Mouse (Mus musculus): ENCODE data around the gene Creb3. TPM values are rescaled to one million over a fixed set of nuclear protein-coding genes. Genes with fewer than 3 reads are reported as not detected.

Creb3 gene
- polyA plus RNA-seq, 1 experiment, result 72.4 TPM

DNA sequence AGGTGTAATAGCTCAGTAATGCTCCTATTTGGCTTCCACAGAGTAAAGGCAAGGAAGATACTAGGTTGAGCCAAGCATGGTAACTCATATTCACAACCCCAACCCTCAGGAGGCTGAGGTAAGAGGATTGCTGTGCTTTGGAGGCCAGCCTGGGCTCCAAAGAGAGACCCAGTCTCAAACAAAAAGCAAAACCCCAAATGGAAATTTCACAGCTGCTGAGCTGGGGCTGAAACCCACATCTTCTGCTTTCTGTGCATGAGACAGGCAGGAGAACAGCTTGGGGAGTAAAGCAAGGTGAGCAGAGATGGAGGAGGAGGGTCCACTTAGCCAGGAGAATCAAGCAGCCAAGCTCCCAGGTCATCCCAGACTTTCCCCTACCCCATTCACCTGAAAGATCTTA is 8.2 kb upstream of the Creb3 start:
- H3K27ac ChIP-seq (ENCODE audit: insufficient read depth, low read length), result no peak overlapping the region
- H3K4me3 ChIP-seq (ENCODE audit: insufficient read depth, low read length), result no peak overlapping the region
- TF ChIP-seq CTCF (IDR thresholded peaks at IDR 0.05; ENCODE audit: borderline replicate concordance, insufficient read depth, low read length), result no peak
- TF ChIP-seq POLR2A (IDR thresholded peaks at IDR 0.05; ENCODE audit: low read depth, low read length), result no peak
- peaks cover 6% of the 10 kb centered on the region; the same call in 1 of the 2 replicates for H3K4me1 ChIP-seq (ENCODE audit: control insufficient read depth, insufficient read depth, low read length)

DNA sequence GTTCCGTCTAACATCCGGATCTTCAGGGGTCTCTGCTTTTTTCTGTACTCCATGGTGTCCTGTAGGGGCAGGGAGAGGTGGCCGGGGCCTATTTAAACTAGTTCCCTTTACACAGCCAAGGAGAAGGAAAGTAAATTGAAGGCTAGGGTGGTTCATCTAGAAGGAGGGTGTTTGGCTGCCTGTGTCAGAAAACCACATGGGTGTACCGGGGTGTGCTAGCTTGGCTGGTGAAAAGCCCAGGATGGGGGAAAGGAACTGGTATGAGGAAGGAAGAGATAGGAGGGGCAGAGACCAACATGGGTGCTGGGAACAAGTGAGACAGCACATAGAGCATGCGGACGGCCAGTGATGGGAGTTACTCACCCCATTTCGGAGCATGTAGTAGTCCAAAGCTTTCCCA is 6.2 kb upstream of the Creb3 start:
- no peak overlapping the region for H3K27ac ChIP-seq (ENCODE audit: insufficient read depth, low read length)
- TF ChIP-seq CTCF (IDR thresholded peaks at IDR 0.05; ENCODE audit: borderline replicate concordance, insufficient read depth, low read length) (no peak), POLR2A (IDR thresholded peaks at IDR 0.05; ENCODE audit: low read depth, low read length) (no peak)
- no peak overlapping the region for H3K4me3 ChIP-seq (ENCODE audit: insufficient read depth, low read length)
- H3K4me1 ChIP-seq (ENCODE audit: control insufficient read depth, insufficient read depth, low read length), result peaks cover 9% of the 10 kb centered on the region; the same call in 1 of the 2 replicates

DNA sequence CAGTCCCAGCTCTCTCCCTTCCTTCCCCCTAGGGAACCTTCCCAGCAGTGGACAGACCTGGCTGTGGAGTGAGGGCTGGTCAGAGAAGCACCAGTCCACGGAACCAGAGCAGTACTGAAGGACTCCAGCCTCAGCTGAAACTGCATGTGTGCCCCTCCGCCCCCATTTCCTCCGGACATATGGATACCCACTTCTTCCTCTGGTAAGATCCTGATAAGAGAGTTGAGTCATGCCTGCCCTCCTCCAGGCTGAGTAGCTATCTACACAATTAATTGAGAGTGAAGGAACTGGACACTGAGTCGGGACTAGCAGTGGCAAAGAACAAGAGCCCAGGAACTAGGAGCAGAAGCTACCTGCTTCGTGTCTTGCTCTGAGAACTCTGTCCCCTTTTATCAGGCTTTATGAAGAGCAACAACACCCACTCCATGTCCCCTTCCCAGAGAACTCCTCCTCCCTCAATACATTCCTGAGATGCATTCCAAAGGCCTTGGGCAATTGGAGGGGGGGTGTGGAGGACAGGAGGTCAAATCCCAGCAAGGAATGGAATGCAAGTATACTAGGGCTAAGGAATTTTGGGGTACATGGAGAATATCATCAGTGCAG is 4.0 kb upstream of the Creb3 start:
- TF ChIP-seq CTCF (IDR thresholded peaks at IDR 0.05; ENCODE audit: borderline replicate concordance, insufficient read depth, low read length), result no peak
- TF ChIP-seq POLR2A (IDR thresholded peaks at IDR 0.05; ENCODE audit: low read depth, low read length), result peak; percentile 79
- H3K27ac ChIP-seq (ENCODE audit: insufficient read depth, low read length), result peak overlapping the region; percentile 95
- H3K4me3 ChIP-seq (ENCODE audit: insufficient read depth, low read length), result peak overlapping the region; percentile 28
- H3K4me1 ChIP-seq (ENCODE audit: control insufficient read depth, insufficient read depth, low read length), result peaks cover 9% of the 10 kb centered on the region; the same call in 1 of the 2 replicates

DNA sequence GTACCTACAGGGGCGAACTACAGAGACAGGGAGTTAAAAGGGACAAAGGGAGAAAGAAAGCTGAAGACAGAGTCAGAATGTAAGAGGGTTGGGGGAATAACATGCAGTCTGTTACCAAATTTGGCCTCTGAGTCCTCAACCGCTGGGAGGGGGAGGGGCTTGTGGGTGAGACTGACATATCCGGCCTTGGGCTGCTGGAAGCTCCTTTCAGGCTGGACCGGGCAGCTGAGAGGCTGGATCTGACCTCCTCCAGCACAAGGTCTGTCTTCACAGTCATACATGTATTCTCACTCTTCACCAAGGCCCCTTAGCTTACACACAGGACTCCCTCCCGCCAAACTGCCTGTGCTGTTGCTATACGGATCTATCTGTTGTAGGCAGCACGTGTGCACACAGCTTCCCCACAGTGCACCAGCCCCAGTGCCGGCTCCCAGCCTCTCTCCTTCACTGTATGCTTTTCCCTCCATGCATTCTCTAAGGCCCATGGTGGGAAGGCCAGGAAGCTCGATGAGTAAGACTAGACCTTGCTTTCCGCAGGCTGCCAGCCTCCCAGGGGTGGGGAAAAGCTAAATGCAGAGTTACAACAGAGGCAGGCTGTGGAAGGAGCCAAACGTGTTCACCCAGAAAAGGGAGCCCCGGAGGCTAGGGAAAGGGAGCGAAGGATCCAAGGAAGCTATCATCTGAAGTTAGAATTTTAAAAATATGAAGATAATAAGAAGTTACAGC is 3.3 kb upstream of the Creb3 start:
- no peak for TF ChIP-seq CTCF (IDR thresholded peaks at IDR 0.05; ENCODE audit: borderline replicate concordance, insufficient read depth, low read length)
- TF ChIP-seq POLR2A (IDR thresholded peaks at IDR 0.05; ENCODE audit: low read depth, low read length), result peak; percentile 92
- peak overlapping the region; percentile 95 for H3K27ac ChIP-seq (ENCODE audit: insufficient read depth, low read length)
- peaks cover 9% of the 10 kb centered on the region; the same call in 1 of the 2 replicates for H3K4me1 ChIP-seq (ENCODE audit: control insufficient read depth, insufficient read depth, low read length)
- peak overlapping the region; percentile 28 for H3K4me3 ChIP-seq (ENCODE audit: insufficient read depth, low read length)

DNA sequence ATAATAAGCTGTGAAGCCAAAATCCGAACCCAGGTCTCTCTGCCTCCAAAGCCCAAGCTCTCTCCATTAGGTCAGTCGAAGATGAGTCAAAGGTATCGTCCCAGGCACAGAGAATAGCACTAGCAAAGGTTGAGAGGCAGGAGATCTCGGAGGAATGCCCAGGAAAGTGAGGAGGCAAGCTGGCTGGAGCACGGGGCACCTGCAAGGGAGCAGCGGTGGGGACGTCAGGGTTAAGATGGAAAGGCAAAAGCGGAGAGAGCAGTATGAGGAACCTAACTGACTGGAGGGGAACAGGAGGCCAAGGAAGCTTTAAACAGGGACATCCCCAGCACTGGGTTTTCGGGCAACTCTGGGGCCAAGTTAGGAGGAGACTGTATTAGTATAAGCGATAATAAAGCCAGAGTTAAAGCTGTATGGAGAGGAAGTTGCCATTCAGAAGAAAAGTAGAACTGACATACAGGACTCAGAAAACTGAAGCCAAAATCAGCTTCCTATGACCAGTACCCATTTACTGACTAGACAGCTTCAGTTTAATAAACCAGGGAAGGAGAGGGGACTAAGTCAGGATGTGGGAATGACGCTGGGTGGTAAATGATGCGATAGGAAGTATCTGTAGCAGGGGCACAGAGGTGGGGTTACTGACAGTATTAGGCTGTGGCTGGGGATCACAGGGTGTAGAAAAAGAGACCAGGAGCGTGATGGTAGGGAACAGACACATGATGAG is 2.5 kb upstream of the Creb3 start:
- Histone ChIP-seq H3K4me1 (ENCODE audit: control insufficient read depth, insufficient read depth, low read length) (peaks cover 11% of the 10 kb centered on the region; the same call in 1 of the 2 replicates), H3K27ac (ENCODE audit: insufficient read depth, low read length) (peak overlapping the region; percentile 95), H3K4me3 (ENCODE audit: insufficient read depth, low read length) (peak overlapping the region; percentile 92)
- TF ChIP-seq CTCF (IDR thresholded peaks at IDR 0.05; ENCODE audit: borderline replicate concordance, insufficient read depth, low read length), result no peak

DNA sequence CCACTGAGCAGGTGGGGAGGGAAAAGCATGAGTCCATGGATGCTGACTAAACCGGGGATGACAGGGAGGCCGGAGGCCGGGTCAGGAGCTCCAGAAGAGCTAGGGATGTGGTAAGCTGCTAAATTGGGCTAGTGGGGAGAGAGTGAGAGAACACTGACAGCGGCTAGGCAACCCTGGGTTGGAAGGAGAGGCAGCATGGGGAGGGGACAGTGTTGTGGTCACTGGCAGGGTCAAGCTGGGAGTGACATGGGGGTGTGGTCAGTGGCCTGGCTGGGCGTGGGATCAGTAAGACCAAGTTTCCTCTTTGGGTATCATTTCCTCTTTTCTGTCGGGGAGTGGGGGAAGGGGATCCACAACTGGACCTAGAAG is 1.9 kb upstream of the Creb3 start:
- H3K4me1 ChIP-seq (ENCODE audit: control insufficient read depth, insufficient read depth, low read length), result peaks cover 11% of the 10 kb centered on the region; the same call in 1 of the 2 replicates
- peak overlapping the region; percentile 92 for H3K4me3 ChIP-seq (ENCODE audit: insufficient read depth, low read length)
- peak overlapping the region; percentile 95 for H3K27ac ChIP-seq (ENCODE audit: insufficient read depth, low read length)
- TF ChIP-seq CTCF (IDR thresholded peaks at IDR 0.05; ENCODE audit: borderline replicate concordance, insufficient read depth, low read length) (no peak), POLR2A (IDR thresholded peaks at IDR 0.05; ENCODE audit: low read depth, low read length) (peak; percentile 35; the same call in 1 of the 2 replicates)

DNA sequence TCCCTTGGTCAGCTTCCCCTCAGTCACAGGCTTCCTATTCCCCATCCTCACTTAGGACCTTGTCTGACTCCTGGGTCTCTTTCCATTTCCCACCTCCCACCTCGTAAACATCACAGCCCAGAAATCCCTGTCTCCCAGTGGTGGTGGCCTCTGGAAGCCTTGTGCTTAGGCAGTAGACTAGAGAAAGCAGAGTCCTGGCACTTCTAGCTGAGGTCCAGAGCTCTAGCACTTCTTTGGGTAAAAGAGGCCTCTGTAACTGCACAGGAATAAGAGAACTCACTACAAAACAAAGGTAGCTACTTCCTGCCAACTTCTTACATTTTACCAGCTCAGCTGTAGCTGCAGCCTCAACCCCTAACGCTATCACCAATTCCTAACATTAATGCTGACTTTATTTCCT is 1.2 kb upstream of the Creb3 start:
- H3K27ac ChIP-seq (ENCODE audit: insufficient read depth, low read length), result peak overlapping the region; percentile 99
- H3K4me1 ChIP-seq (ENCODE audit: control insufficient read depth, insufficient read depth, low read length), result peaks cover 11% of the 10 kb centered on the region; the same call in 1 of the 2 replicates
- TF ChIP-seq POLR2A (IDR thresholded peaks at IDR 0.05; ENCODE audit: low read depth, low read length), result no peak
- no peak for TF ChIP-seq CTCF (IDR thresholded peaks at IDR 0.05; ENCODE audit: borderline replicate concordance, insufficient read depth, low read length)
- peak overlapping the region; percentile 92 for H3K4me3 ChIP-seq (ENCODE audit: insufficient read depth, low read length)

DNA sequence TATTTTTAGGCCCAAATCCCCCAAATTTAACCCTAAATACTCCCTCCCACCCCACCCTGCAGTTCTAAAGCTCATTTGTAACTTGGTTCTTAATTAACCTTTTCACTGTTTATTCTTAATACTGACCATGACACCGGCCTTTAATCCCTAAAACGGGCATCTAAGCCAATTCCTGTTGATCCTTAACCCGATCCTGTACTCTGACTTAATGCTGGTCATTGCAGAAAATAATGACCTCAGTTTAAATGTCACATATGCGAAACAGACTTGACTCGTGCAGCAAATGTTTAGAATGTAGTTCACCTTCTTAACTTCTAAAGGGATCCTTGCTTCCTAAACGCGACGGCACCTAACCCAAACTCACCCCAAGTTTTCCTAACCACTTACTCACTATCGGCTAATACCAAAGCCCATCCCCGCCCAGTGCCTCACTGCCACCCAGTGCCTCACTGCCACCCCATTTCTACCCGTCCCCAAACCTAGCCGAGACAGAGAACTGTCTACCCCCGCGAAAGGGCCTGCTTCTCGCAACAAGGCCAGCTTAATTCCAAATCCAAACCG is 616 bp upstream of the Creb3 start:
- Histone ChIP-seq H3K4me1 (ENCODE audit: control insufficient read depth, insufficient read depth, low read length) (peaks cover 11% of the 10 kb centered on the region; the same call in 1 of the 2 replicates), H3K27ac (ENCODE audit: insufficient read depth, low read length) (peak overlapping the region; percentile 99), H3K4me3 (ENCODE audit: insufficient read depth, low read length) (peak overlapping the region; percentile 92)
- TF ChIP-seq CTCF (IDR thresholded peaks at IDR 0.05; ENCODE audit: borderline replicate concordance, insufficient read depth, low read length) (no peak), POLR2A (IDR thresholded peaks at IDR 0.05; ENCODE audit: low read depth, low read length) (no peak; the same call in 1 of the 2 replicates)

DNA sequence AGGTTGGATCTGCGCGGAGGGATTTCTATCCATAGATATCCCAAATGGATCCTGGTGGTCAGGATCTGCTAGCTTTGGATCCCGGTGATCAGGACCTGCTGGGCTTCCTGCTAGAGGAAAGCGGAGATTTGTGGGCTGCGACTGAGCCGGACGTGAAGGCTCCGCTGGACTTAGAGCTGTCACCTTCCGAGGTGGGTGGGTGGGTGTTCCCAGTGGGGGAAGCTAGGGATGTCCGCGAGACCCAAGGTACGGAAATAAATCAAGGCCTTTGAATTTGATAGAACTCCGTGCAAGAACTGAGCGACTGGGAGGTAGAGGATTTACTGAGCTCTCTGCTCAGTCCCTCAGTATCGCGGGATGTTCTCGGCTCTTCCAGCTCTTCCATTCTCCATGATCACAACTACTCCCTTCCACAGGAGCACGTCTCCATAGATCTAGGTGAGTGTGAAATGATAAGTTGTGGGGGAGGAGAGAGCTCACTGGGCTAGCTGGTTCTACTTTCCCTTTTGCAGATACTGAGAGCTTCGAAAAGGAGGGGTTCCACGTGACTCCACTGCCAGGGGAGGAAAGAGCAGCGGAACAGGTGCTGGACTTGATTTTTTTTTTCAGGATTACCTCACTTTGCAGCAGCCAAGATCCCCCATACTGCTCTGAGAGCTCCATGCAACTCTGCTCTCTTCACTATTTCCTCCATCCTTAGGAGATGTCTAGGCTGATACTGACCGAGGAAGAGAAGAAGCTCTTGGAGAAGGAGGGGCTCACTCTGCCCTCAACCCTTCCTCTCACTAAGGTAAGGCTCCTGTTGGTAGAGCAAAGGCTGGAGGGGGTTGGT is 853 bp downstream of the Creb3 start:
- Histone ChIP-seq H3K4me3 (ENCODE audit: insufficient read depth, low read length) (peak overlapping the region; percentile 92), H3K27ac (ENCODE audit: insufficient read depth, low read length) (peak overlapping the region; percentile 68), H3K4me1 (ENCODE audit: control insufficient read depth, insufficient read depth, low read length) (peaks cover 5% of the 10 kb centered on the region; the same call in 1 of the 2 replicates)
- TF ChIP-seq CTCF (IDR thresholded peaks at IDR 0.05; ENCODE audit: borderline replicate concordance, insufficient read depth, low read length), result no peak
- no peak for TF ChIP-seq POLR2A (IDR thresholded peaks at IDR 0.05; ENCODE audit: low read depth, low read length)

Measured in embryonic fibroblast, embryonic 13.5 days (primary cell).